Mouse (Mus musculus): ENCODE data around the gene Tmem127. TPM values are rescaled to one million over a fixed set of nuclear protein-coding genes. Genes with fewer than 3 reads are reported as not detected.
A peak's percentile ranks its signal among the peaks of the same experiment; 100 is the strongest.
"Not testable (repeated sequence)": the region's sequence is repeated elsewhere in the genome, so short reads cannot be mapped to it uniquely, and the experiment has no call there.

Gene Tmem127
- 10 to 100 TPM; 29.0 to 31.9 TPM for total RNA-seq (2021)
- long read RNA-seq, experiment 1, partial matches to known transcripts: 0 of 10 reads
- long read RNA-seq, experiment 1, other reads (novel, unspliced or antisense): 10 of 10 reads
- long read RNA-seq, experiment 2, full-length matches to known transcripts: 1 of 8 reads
- long read RNA-seq, experiment 2, partial matches to known transcripts: 1 of 8 reads
- long read RNA-seq, experiment 2, other reads (novel, unspliced or antisense): 6 of 8 reads

GRCm38 (mm10) chr2:127247592-127248333, at the start of gene Tmem127, which contains the start of gene Ciao1:
Gene Tmem127 (plus strand): TSS chr2:127247908.
Gene Ciao1 (minus strand): TSS chr2:127247816.
- intact Hi-C loops (cut with DNase I): loop anchor here (1.0 to 2.0 kb wide), 2 partner anchors 23 to 93 kb away; partner anchors contain the start of gene Stard7

GRCm38 (mm10) chr2:127204932-127205331, 42.8 kb upstream of the Tmem127 start:
- intact Hi-C loops (cut with DNase I): loop anchor here (2.0 to 10.0 kb wide), 3 partner anchors 38 to 190 kb away; no protein-coding TSS in a partner anchor
- peak; percentile 64 to 75 for DNase-seq

More at GRCm38 (mm10) chr2:127247592-127248333, at the start of gene Tmem127, which contains the start of gene Ciao1:
- peak; percentile 98 for DNase-seq

GRCm38 (mm10) chr2:127205936-127206335, 41.8 kb upstream of the Tmem127 start:
- intact Hi-C loops (cut with DNase I): loop anchor here (2.0 to 10.0 kb wide), 3 partner anchors 39 to 191 kb away; no protein-coding TSS in a partner anchor
- DNase-seq: not testable (repeated sequence)

GRCm38 (mm10) chr2:127206916-127207315, 40.8 kb upstream of the Tmem127 start:
- intact Hi-C loops (cut with DNase I): loop anchor here (10.0 kb wide), 2 partner anchors 112 to 192 kb away; no protein-coding TSS in a partner anchor

GRCm38 (mm10) chr2:127207547-127208451, 39.9 kb upstream of the Tmem127 start, which contains the start of the genes 1810024B03Rik and Snrnp200:
Gene 1810024B03Rik (minus strand): TSS chr2:127208280.
Gene Snrnp200 (plus strand): TSS chr2:127208386.
- peak; percentile 89 to 93 for DNase-seq
- intact Hi-C loops (cut with DNase I): loop anchor here (10.0 kb wide), 2 partner anchors 113 to 193 kb away; no protein-coding TSS in a partner anchor

More at GRCm38 (mm10) chr2:127206916-127207315, 40.8 kb upstream of the Tmem127 start:
- no peak for DNase-seq

- DNase-seq: no peak
- intact Hi-C loops (cut with DNase I): loop anchor here (10.0 kb wide), 2 partner anchors 114 to 194 kb away; no protein-coding TSS in a partner anchor
These were observed 39.3 kb upstream of the Tmem127 start for GRCm38 (mm10) chr2:127208452-127208769.

- intact Hi-C loops (cut with DNase I): loop anchor here (10.0 kb wide), 1 partner anchor 396 kb away; no protein-coding TSS in a partner anchor
These were observed 37.0 kb upstream of the Tmem127 start for GRCm38 (mm10) chr2:127210701-127211100.

GRCm38 (mm10) chr2:127217746-127218145, 30.0 kb upstream of the Tmem127 start:
- DNase-seq: no peak
- intact Hi-C loops (cut with DNase I): loop anchor here (10.0 kb wide), 1 partner anchor 403 kb away; no protein-coding TSS in a partner anchor

More at GRCm38 (mm10) chr2:127210701-127211100, 37.0 kb upstream of the Tmem127 start:
- DNase-seq: no peak

GRCm38 (mm10) chr2:127225261-127225660, 22.4 kb upstream of the Tmem127 start:
- intact Hi-C loops (cut with DNase I): no loop called here
- no peak for DNase-seq

GRCm38 (mm10) chr2:127237897-127238610, 9.7 kb upstream of the Tmem127 start:
- DNase-seq: no peak
- intact Hi-C loops (cut with DNase I): no loop called here

- no peak for DNase-seq
- intact Hi-C loops (cut with DNase I): no loop called here
These were observed 7.6 kb upstream of the Tmem127 start for GRCm38 (mm10) chr2:127240065-127240464.

GRCm38 (mm10) chr2:127248334-127249004, 761 bp downstream of the Tmem127 start:
- intact Hi-C loops (cut with DNase I): loop anchor here (1.0 kb wide), 1 partner anchor 22 kb away; the partner anchor contains the start of gene Stard7
- peak; percentile 40 to 45 for DNase-seq

GRCm38 (mm10) chr2:127250291-127251008, 2.7 kb downstream of the Tmem127 start:
- intact Hi-C loops (cut with DNase I): no loop called here

GRCm38 (mm10) chr2:127251457-127251856, 3.7 kb downstream of the Tmem127 start:
- no peak for DNase-seq
- intact Hi-C loops (cut with DNase I): no loop called here

More at GRCm38 (mm10) chr2:127250291-127251008, 2.7 kb downstream of the Tmem127 start:
- no peak for DNase-seq

GRCm38 (mm10) chr2:127251880-127252527, 4.3 kb downstream of the Tmem127 start:
- peak in 1 of 2 experiments; percentile 26 for DNase-seq
- intact Hi-C loops (cut with DNase I): no loop called here

GRCm38 (mm10) chr2:127252787-127253186, 5.1 kb downstream of the Tmem127 start:
- DNase-seq: no peak
- intact Hi-C loops (cut with DNase I): no loop called here

GRCm38 (mm10) chr2:127254604-127255134, 7.0 kb downstream of the Tmem127 start:
- intact Hi-C loops (cut with DNase I): no loop called here
- no peak for DNase-seq

All from heart, postnatal 14 days (tissue).